Mouse (Mus musculus) neural tube, embryonic 11.5 days (tissue): ENCODE data around the gene Sestd1. TPM values are rescaled to one million over a fixed set of nuclear protein-coding genes. Genes with fewer than 3 reads are reported as not detected.

ENCODE experiments used
- ATAC-seq: fragments of 200-750 bp; cut with Nextera tagmentation; 2 replicates; pipeline ENCODE4 v1.8.0; 2017; ENCODE audit warnings: moderate number of reproducible peaks, mild to moderate bottlenecking, moderate TSS enrichment, moderate library complexity; ENCODE audit not compliant: insufficient read depth, low FRiP score, low TSS enrichment
- DNase-seq: peaks from one replicate; pipeline ENCODE4 v3.0.0-alpha.2; 2015; ENCODE audit warnings: low spot score
- H3K27ac ChIP-seq: fragments of 300-500 bp; sonication (generic); 2 replicates; pipeline ENCODE4 v1.5.1; 2014; ENCODE audit warnings: low read depth, mild to moderate bottlenecking, low read length
- H3K27me3 ChIP-seq: fragments of 300-500 bp; sonication (generic); 2 replicates; pipeline ENCODE4 v1.6.1; 2014; ENCODE audit warnings: mild to moderate bottlenecking, low read length, mixed read lengths; ENCODE audit not compliant: control insufficient read depth, insufficient read depth
- H3K36me3 ChIP-seq: fragments of 300-500 bp; sonication (generic); 2 replicates; pipeline ENCODE4 v1.6.1; 2014; ENCODE audit warnings: mild to moderate bottlenecking, low read length, moderate library complexity, mixed read lengths; ENCODE audit not compliant: control insufficient read depth, insufficient read depth
- H3K4me1 ChIP-seq: fragments of 300-500 bp; sonication (generic); 2 replicates; pipeline ENCODE4 v1.6.1; 2014; ENCODE audit warnings: low read length, mixed read lengths; ENCODE audit not compliant: control insufficient read depth, insufficient read depth
- H3K4me2 ChIP-seq: fragments of 300-500 bp; sonication (generic); 2 replicates; pipeline ENCODE4 v1.6.1; 2014; ENCODE audit warnings: low read depth, mild to moderate bottlenecking, moderate library complexity
- H3K4me3 ChIP-seq: fragments of 300-500 bp; sonication (generic); 2 replicates; pipeline ENCODE4 v1.5.1; 2014; ENCODE audit warnings: low read depth, low read length
- H3K9ac ChIP-seq: fragments of 300-500 bp; sonication (generic); 2 replicates; pipeline ENCODE4 v1.6.1; 2014; ENCODE audit warnings: mild to moderate bottlenecking, low read length
- H3K9me3 ChIP-seq: fragments of 300-500 bp; sonication (generic); 2 replicates; pipeline ENCODE4 v1.6.1; 2016; ENCODE audit warnings: low read length; ENCODE audit not compliant: control insufficient read depth
- WGBS: fragments of 180-500 bp; shearing (Covaris S2); extraction: QIAGEN DNeasy Blood & Tissue Kit; methylation state at CpG from one replicate; pipeline ENCODE4 v1.1.7; 2014; 5-methylcytosine and 5-hydroxymethylcytosine counted together
- polyA plus RNA-seq: library from polyadenylated mRNA; unstranded; fragments of >200 nt; fragmentation: Nextera tagmentation; extraction: Ambion mirVana; gene quantifications from 2 replicates; pipeline ENCODE4 v1.2.1, GENCODE M21; 2014

Sestd1 gene
- polyA plus RNA-seq, 1 experiment from 2014 or later, result 31.3 TPM

GRCm38 (mm10) chr2:77191811-77192210 is 88.6 kb downstream of the Sestd1 start:
- H3K9me3 ChIP-seq, result no peaks in the 10 kb centered on the region
- H3K4me1 ChIP-seq, result no peaks in the 10 kb centered on the region
- H3K9ac ChIP-seq, result no peak overlapping the region
- ATAC-seq, result no peak
- H3K27me3 ChIP-seq, result no peaks in the 10 kb centered on the region
- WGBS, result 98% methylated on average over 3 of the region's 3 CpGs
- DNase-seq, result no peak
- no peak overlapping the region for H3K4me2 ChIP-seq
- H3K36me3 ChIP-seq, result no peaks in the 10 kb centered on the region
- no peak overlapping the region for H3K4me3 ChIP-seq
- H3K27ac ChIP-seq, result no peak overlapping the region

- H3K27me3 ChIP-seq, result no peaks in the 10 kb centered on the region
- H3K4me2 ChIP-seq, result no peak overlapping the region
- 95% methylated on average over 7 of the region's 7 CpGs for WGBS
- H3K36me3 ChIP-seq, result no peaks in the 10 kb centered on the region
- DNase-seq (no peak), ATAC-seq (no peak)
- no peak overlapping the region for H3K27ac ChIP-seq
- no peak overlapping the region for H3K4me3 ChIP-seq
- H3K9me3 ChIP-seq, result no peaks in the 10 kb centered on the region
- H3K9ac ChIP-seq, result no peak overlapping the region
- H3K4me1 ChIP-seq, result no peaks in the 10 kb centered on the region
These were observed 89.5 kb downstream of the Sestd1 start for GRCm38 (mm10) chr2:77190891-77191290.

GRCm38 (mm10) chr2:77190301-77190700 is 90.1 kb downstream of the Sestd1 start:
- Histone ChIP-seq H3K4me1 (no peaks in the 10 kb centered on the region), H3K27ac (no peak overlapping the region), H3K36me3 (no peaks in the 10 kb centered on the region), H3K4me3 (no peak overlapping the region), H3K4me2 (no peak overlapping the region), H3K27me3 (no peaks in the 10 kb centered on the region), H3K9ac (no peak overlapping the region), H3K9me3 (no peaks in the 10 kb centered on the region)
- no peak for ATAC-seq
- WGBS, result 87% methylated on average over 3 of the region's 3 CpGs
- no peak for DNase-seq

GRCm38 (mm10) chr2:77189671-77190070 is 90.7 kb downstream of the Sestd1 start:
- no peaks in the 10 kb centered on the region for H3K36me3 ChIP-seq
- H3K4me1 ChIP-seq, result no peaks in the 10 kb centered on the region
- WGBS, result 95% methylated on average over 7 of the region's 7 CpGs
- H3K9me3 ChIP-seq, result no peaks in the 10 kb centered on the region
- no peak overlapping the region for H3K27ac ChIP-seq
- H3K4me2 ChIP-seq, result no peak overlapping the region
- H3K4me3 ChIP-seq, result no peak overlapping the region
- no peak for DNase-seq
- no peak overlapping the region for H3K9ac ChIP-seq
- no peaks in the 10 kb centered on the region for H3K27me3 ChIP-seq
- no peak for ATAC-seq

- DNase-seq (no peak), ATAC-seq (no peak)
- 92% methylated on average over 3 of the region's 3 CpGs for WGBS
- Histone ChIP-seq H3K4me1 (no peaks in the 10 kb centered on the region), H3K36me3 (no peaks in the 10 kb centered on the region), H3K27ac (no peak overlapping the region), H3K27me3 (no peaks in the 10 kb centered on the region), H3K9ac (no peak overlapping the region), H3K9me3 (no peaks in the 10 kb centered on the region), H3K4me2 (no peak overlapping the region), H3K4me3 (no peak overlapping the region)
These were observed 92.9 kb downstream of the Sestd1 start for GRCm38 (mm10) chr2:77187501-77187900.

- no peak overlapping the region for H3K4me3 ChIP-seq
- DNase-seq (no peak), ATAC-seq (no peak)
- no peaks in the 10 kb centered on the region for H3K27me3 ChIP-seq
- no peaks in the 10 kb centered on the region for H3K36me3 ChIP-seq
- no peak overlapping the region for H3K27ac ChIP-seq
- no peak overlapping the region for H3K9ac ChIP-seq
- no peak overlapping the region for H3K4me2 ChIP-seq
- no peaks in the 10 kb centered on the region for H3K9me3 ChIP-seq
- no peaks in the 10 kb centered on the region for H3K4me1 ChIP-seq
- WGBS, result 75% methylated on average over 8 of the region's 8 CpGs
These were observed 93.5 kb downstream of the Sestd1 start for GRCm38 (mm10) chr2:77186912-77187311.

GRCm38 (mm10) chr2:77184049-77184571 is 96.3 kb downstream of the Sestd1 start:
- WGBS, result 90% methylated on average over 8 of the region's 8 CpGs

GRCm38 (mm10) chr2:77183646-77184045 is 96.7 kb downstream of the Sestd1 start:
- WGBS, result 96% methylated on average over 2 of the region's 2 CpGs
- Histone ChIP-seq H3K4me2 (no peak overlapping the region), H3K4me3 (no peak overlapping the region), H3K4me1 (no peaks in the 10 kb centered on the region), H3K27me3 (no peaks in the 10 kb centered on the region), H3K36me3 (no peaks in the 10 kb centered on the region), H3K9me3 (no peaks in the 10 kb centered on the region), H3K9ac (no peak overlapping the region), H3K27ac (no peak overlapping the region)
- DNase-seq, result no peak
- ATAC-seq, result no peak

More at GRCm38 (mm10) chr2:77184049-77184571, 96.3 kb downstream of the Sestd1 start:
- no peak overlapping the region for H3K27ac ChIP-seq
- ATAC-seq (no peak), DNase-seq (no peak)
- no peak overlapping the region for H3K9ac ChIP-seq
- H3K9me3 ChIP-seq, result no peaks in the 10 kb centered on the region
- no peak overlapping the region for H3K4me3 ChIP-seq
- no peaks in the 10 kb centered on the region for H3K4me1 ChIP-seq
- H3K4me2 ChIP-seq, result no peak overlapping the region
- H3K27me3 ChIP-seq, result no peaks in the 10 kb centered on the region
- no peaks in the 10 kb centered on the region for H3K36me3 ChIP-seq

GRCm38 (mm10) chr2:77182996-77183380 is 97.4 kb downstream of the Sestd1 start:
- Histone ChIP-seq H3K4me3 (no peak overlapping the region), H3K9me3 (no peaks in the 10 kb centered on the region), H3K4me2 (no peak overlapping the region), H3K9ac (no peak overlapping the region), H3K27me3 (no peaks in the 10 kb centered on the region), H3K36me3 (no peaks in the 10 kb centered on the region), H3K27ac (no peak overlapping the region), H3K4me1 (no peaks in the 10 kb centered on the region)
- DNase-seq (no peak), ATAC-seq (no peak)
- WGBS, result 85% methylated on average over 6 of the region's 6 CpGs
